8 mouse cellular contexts compared by ENCODE assay signal in the genomic region with DNA sequence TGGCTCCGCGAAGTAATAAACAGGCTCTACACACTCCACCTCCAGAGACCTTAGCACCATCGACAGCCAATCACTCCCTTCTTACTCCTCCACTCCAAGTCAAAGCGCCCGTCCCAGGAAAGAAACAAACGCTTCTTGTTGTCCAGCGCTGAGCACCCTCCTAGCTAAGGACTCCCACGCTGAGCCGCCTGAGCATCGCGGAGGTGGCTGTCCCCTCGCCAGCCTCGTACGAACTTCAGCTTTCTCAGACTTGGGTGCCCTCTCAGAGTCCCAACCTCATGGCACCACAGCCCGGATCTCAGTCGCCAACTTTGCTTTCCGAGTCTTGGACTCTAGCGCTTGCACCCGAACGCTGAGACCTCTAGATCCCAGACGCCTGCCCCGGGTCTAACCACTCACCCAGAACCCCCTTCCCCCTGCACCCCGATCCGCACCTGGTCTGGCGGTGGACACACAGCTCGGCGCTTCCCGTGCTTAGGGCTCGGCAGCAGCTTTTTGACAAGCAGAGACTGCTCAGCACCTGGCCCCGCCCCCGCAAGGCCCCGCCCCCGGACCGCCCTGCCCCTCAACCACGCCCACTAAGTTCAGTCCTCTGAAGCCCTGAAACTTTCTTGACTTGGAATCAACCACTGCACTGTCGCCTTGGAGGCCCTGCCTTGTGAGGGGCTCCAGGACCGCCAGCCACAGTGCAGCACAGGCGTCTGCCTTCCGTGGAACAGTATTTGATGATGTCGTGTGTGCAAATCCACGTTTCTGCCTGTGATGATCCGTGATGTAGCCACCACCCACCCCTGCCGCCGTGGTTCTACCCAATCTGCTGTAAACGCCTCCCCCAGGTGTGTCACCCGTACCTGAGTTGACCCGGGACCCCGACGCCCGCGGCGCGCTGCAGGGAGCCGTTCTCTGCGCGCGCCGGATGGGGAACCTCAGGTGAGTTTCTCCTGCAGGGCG. TPM values are rescaled to one million over a fixed set of nuclear protein-coding genes. Genes with fewer than 3 reads are reported as not detected.
A peak's percentile ranks its signal among the peaks of the same experiment; 100 is the strongest.
DNase-seq lines count a peak whose midpoint lies in the region; ATAC-seq and TF ChIP-seq lines count a peak whose summit lies in the region.

No protein-coding gene starts in this region.

- no peaks in the 10 kb centered on the region for H3K9me3 ChIP-seq in embryonic facial prominence, embryonic 13.5 days
- no peaks in the 10 kb centered on the region for H3K9me3 ChIP-seq in heart, embryonic 15.5 days (replicated peaks)

- H3K4me1 ChIP-seq in embryonic facial prominence, embryonic 13.5 days: peaks cover 25% of the 10 kb centered on the region
- H3K4me1 ChIP-seq in heart, embryonic 15.5 days (replicated peaks): peaks cover 31% of the 10 kb centered on the region
- peaks cover 6% of the 10 kb centered on the region; the same call in 1 of the 2 replicates for H3K4me1 ChIP-seq in spleen, adult 2 months (ENCODE audit: control insufficient read depth, insufficient read depth, insufficient read length)

- peak overlapping the region; percentile 62 for H3K9ac ChIP-seq in embryonic facial prominence, embryonic 13.5 days
- H3K9ac ChIP-seq in heart, embryonic 15.5 days: peak overlapping the region; percentile 52

- WGBS in embryonic facial prominence, embryonic 13.5 days: under 1% methylated on average over 59 of the region's 59 CpGs
- 1% methylated on average over 59 of the region's 59 CpGs for WGBS in heart, embryonic 15.5 days
- 2% methylated on average over 59 of the region's 59 CpGs for WGBS in spleen, adult 2 months

- peak overlapping the region; percentile 53 for H3K4me3 ChIP-seq in embryonic facial prominence, embryonic 13.5 days
- peak overlapping the region; percentile 58 for H3K4me3 ChIP-seq in heart, embryonic 15.5 days
- H3K4me3 ChIP-seq in spleen, adult 2 months (ENCODE audit: extremely low read depth, insufficient read depth, insufficient read length): peak overlapping the region; percentile 60

- DNase-seq in 3T3-L1 (ENCODE audit: low read depth, low spot score): peak; percentile 81
- DNase-seq in T-cell, adult 2 months (ENCODE audit: low spot score): peak; percentile 50
- DNase-seq in kidney, postnatal 25 days: peak; percentile 79 to 91
- DNase-seq in spleen, adult 2 months (ENCODE audit: low read depth in 1 of 2, low spot score in 2 of 2): peak; percentile 25 to 42
- no peak for DNase-seq in frontal cortex, postnatal 10 days (ENCODE audit: low spot score in 2 of 2)

- TF ChIP-seq POLR2A in spleen, adult 2 months (IDR thresholded peaks at IDR 0.05; ENCODE audit: low read depth, low read length): no peak

- peak overlapping the region; percentile 91 for H3K4me2 ChIP-seq in embryonic facial prominence, embryonic 13.5 days
- peak overlapping the region; percentile 92 for H3K4me2 ChIP-seq in heart, embryonic 15.5 days

- peak; percentile 84 for ATAC-seq in embryonic facial prominence, embryonic 13.5 days (ENCODE audit: insufficient number of reproducible peaks, insufficient read depth, low FRiP score, low TSS enrichment, low read depth)
- ATAC-seq in heart, embryonic 15.5 days (replicated peaks; ENCODE audit: insufficient number of reproducible peaks, insufficient read depth, low FRiP score, low read depth): peak; percentile 73
- ATAC-seq in megakaryocyte-erythroid progenitor cell, adult 5-6 weeks (replicated peaks; ENCODE audit: low FRiP score, low TSS enrichment, poor library complexity, severe bottlenecking): peak; percentile 79

- no peak for TF ChIP-seq CTCF in spleen, adult 2 months (IDR thresholded peaks at IDR 0.05; ENCODE audit: extremely low read depth, insufficient read depth, insufficient read length, insufficient replicate concordance)

- no peaks in the 10 kb centered on the region for H3K36me3 ChIP-seq in embryonic facial prominence, embryonic 13.5 days
- no peaks in the 10 kb centered on the region for H3K36me3 ChIP-seq in heart, embryonic 15.5 days
- H3K36me3 ChIP-seq in spleen, adult 2 months (ENCODE audit: control insufficient read depth, insufficient read depth, low read length): no peaks in the 10 kb centered on the region

- H3K27me3 ChIP-seq in embryonic facial prominence, embryonic 13.5 days: peaks cover 60% of the 10 kb centered on the region
- H3K27me3 ChIP-seq in heart, embryonic 15.5 days: peaks cover 64% of the 10 kb centered on the region
- H3K27me3 ChIP-seq in spleen, adult 2 months (ENCODE audit: control insufficient read depth, insufficient read depth, low read length): no peaks in the 10 kb centered on the region

- H3K27ac ChIP-seq in embryonic facial prominence, embryonic 13.5 days: no peak overlapping the region
- H3K27ac ChIP-seq in heart, embryonic 15.5 days: no peak overlapping the region
- no peak overlapping the region for H3K27ac ChIP-seq in spleen, adult 2 months (ENCODE audit: insufficient read depth, low read length)

RNA-seq across cellular contexts. Expression of gene Vdr, which starts 2.4 kb away (rescaled TPM):
- polyA plus RNA-seq in embryonic facial prominence, embryonic 13.5 days (2015; fragmentation: Nextera tagmentation; extraction: Ambion mirVana): 2.3 and 2.8 TPM in 2 replicates
- polyA plus RNA-seq in heart, embryonic 15.5 days (2015; fragmentation: Nextera tagmentation; extraction: Ambion mirVana): 1.2 and 1.3 TPM in 2 replicates
- total RNA-seq in megakaryocyte-erythroid progenitor cell, adult 5-6 weeks (2014; fragmentation: Nextera tagmentation): 1.5 TPM in 1 of 2 replicates, not detected in the other
- 0.85 and 0.88 TPM in 2 replicates for total RNA-seq in megakaryocyte-erythroid progenitor cell, adult 5-6 weeks (2017)
- polyA plus RNA-seq in spleen, adult 2 months (2012; rRNA removed): 0.70 and 0.96 TPM in 2 replicates

RNA-seq across cellular contexts. Expression of gene Tmem106c, which starts 55.9 kb away (rescaled TPM):
- 37.8 and 38.7 TPM in 2 replicates for polyA plus RNA-seq in embryonic facial prominence, embryonic 13.5 days (2015; fragmentation: Nextera tagmentation; extraction: Ambion mirVana)
- 31.9 and 40.5 TPM in 2 replicates for polyA plus RNA-seq in heart, embryonic 15.5 days (2015; fragmentation: Nextera tagmentation; extraction: Ambion mirVana)
- total RNA-seq in megakaryocyte-erythroid progenitor cell, adult 5-6 weeks (2014; fragmentation: Nextera tagmentation): 20.9 and 35.9 TPM in 2 replicates
- 13.1 and 18.7 TPM in 2 replicates for total RNA-seq in megakaryocyte-erythroid progenitor cell, adult 5-6 weeks (2017)
- 17.2 and 22.9 TPM in 2 replicates for polyA plus RNA-seq in spleen, adult 2 months (2012; rRNA removed)

Comparison
In these comparisons a context has a peak if more than half of its experiments do, and no peak if none do; other contexts are left out.
1. DNase-seq: peak in 3T3-L1 (single experiment), T-cell, adult 2 months (single experiment), kidney, postnatal 25 days (2 of 2) and spleen, adult 2 months (2 of 2); none in frontal cortex, postnatal 10 days (0 of 2).
2. Peak in every context shown above with its lines, with median percentiles within 50 percentile points of each other: ATAC-seq and H3K4me3 ChIP-seq.